Mouse (Mus musculus): ENCODE results near the gene Pgbd5.
A peak's percentile ranks its signal among the peaks of the same experiment; 100 is the strongest.

DNA sequence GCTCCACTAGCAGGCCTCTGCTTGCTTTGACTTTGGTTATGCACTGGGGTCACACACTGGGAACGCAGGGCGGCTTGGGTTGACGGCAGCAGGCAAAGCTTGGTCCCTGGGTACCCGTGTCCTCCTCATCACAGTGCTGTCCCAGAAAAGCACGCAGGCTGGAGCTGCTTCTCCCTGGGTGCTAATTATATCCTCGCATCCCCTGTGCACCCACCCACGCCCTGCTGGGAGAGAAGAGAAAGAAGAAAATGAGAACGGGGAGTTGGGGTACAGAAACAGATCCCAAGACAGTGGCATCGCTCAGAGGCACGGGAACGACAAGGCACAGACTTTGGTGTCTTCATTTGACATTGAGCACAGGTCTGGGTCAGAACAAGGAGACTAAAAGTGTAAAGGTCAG lies 50.0 kb downstream of the Pgbd5 start:
- TF ChIP-seq CTCF (IDR thresholded peaks at IDR 0.05; ENCODE audit: insufficient read depth, low read depth, low read length): no peak
- 0 out of 2 replicates have a peak, but pooled peaks have one; percentile 37 for TF ChIP-seq POLR2A (IDR thresholded peaks at IDR 0.05; ENCODE audit: insufficient read depth, low read depth, low read length)

Data from olfactory bulb, adult 2 months (tissue).